Mouse (Mus musculus) cortical plate, adult 2 months (tissue): ENCODE results near the gene Trp53rka.

Experiments
- CTCF ChIP-seq: fragments of 200-500 bp; IDR thresholded peaks from 2 replicates; pipeline ENCODE4 v1.5.1; 2011; ENCODE audit warnings: mild to moderate bottlenecking, control low read depth, low read length; ENCODE audit not compliant: insufficient read depth; ENCODE audit errors: extremely low read depth
- POLR2A ChIP-seq: fragments of 200-500 bp; IDR thresholded peaks from 2 replicates; pipeline ENCODE4 v1.6.1; 2011; ENCODE audit warnings: mild to moderate bottlenecking, low read length, control low read depth; ENCODE audit not compliant: insufficient read depth; ENCODE audit errors: extremely low read depth

GRCm38 (mm10) chr2:165456710-165457109, 36.4 kb downstream of the Trp53rka start:
- TF ChIP-seq CTCF = no peak
- TF ChIP-seq POLR2A = no peak
